Mouse (Mus musculus) small intestine, adult 2 months (tissue): ENCODE data around the gene Dnajb14.
"Not testable (repeated sequence)": the region's sequence is repeated elsewhere in the genome, so short reads cannot be mapped to it uniquely, and the experiment has no call there.

Experiments used
- CTCF ChIP-seq: fragments of 200-500 bp; IDR thresholded peaks from 2 replicates; pipeline ENCODE4 v1.5.1; 2012; ENCODE audit warnings: low read depth, mild to moderate bottlenecking, control low read depth, inconsistent platforms, low read length, moderate library complexity, mixed read lengths; ENCODE audit not compliant: insufficient replicate concordance, insufficient read length; ENCODE audit errors: extremely low read depth
- POLR2A ChIP-seq: fragments of 200-500 bp; IDR thresholded peaks from 2 replicates; pipeline ENCODE4 v1.6.1; 2012; ENCODE audit warnings: low read depth, mild to moderate bottlenecking, control low read depth, inconsistent platforms, low read length, moderate library complexity

GRCm38 (mm10) chr3:137914567-137914966 is 47.1 kb downstream of the Dnajb14 start:
- TF ChIP-seq CTCF, POLR2A: not testable (repeated sequence)
